Mouse (Mus musculus): ENCODE measurements around the gene Lsm4. TPM values are rescaled to one million over a fixed set of nuclear protein-coding genes. Genes with fewer than 3 reads are reported as not detected.

Gene Lsm4
- polyA plus RNA-seq, 1 experiment from 2014 or later: 335 TPM

GRCm38 (mm10) chr8:70680039-70680438, 7.0 kb downstream of the Lsm4 start:
- ATAC-seq (ENCODE audit: insufficient number of reproducible peaks, insufficient read depth, low FRiP score, low TSS enrichment, low read depth): no peak
- Histone ChIP-seq H3K27ac (no peak overlapping the region), H3K36me3 (peaks cover 36% of the 10 kb centered on the region), H3K27me3 (no peaks in the 10 kb centered on the region; the same call in 1 of the 2 replicates), H3K4me2 (no peak overlapping the region), H3K9ac (replicated peaks) (no peak overlapping the region; the same call in 1 of the 2 replicates), H3K9me3 (no peaks in the 10 kb centered on the region), H3K4me1 (replicated peaks) (peaks cover 8% of the 10 kb centered on the region), H3K4me3 (replicated peaks) (no peak overlapping the region)
- WGBS: 62% methylated on average over 3 of the region's 3 CpGs

- Histone ChIP-seq H3K27me3 (no peaks in the 10 kb centered on the region; the same call in 1 of the 2 replicates), H3K4me3 (replicated peaks) (no peak overlapping the region), H3K9me3 (no peaks in the 10 kb centered on the region), H3K4me2 (no peak overlapping the region), H3K27ac (no peak overlapping the region), H3K4me1 (replicated peaks) (peaks cover 8% of the 10 kb centered on the region), H3K9ac (replicated peaks) (no peak overlapping the region), H3K36me3 (peaks cover 33% of the 10 kb centered on the region)
- WGBS: 76% methylated on average over 3 of the region's 3 CpGs
- no peak for ATAC-seq (ENCODE audit: insufficient number of reproducible peaks, insufficient read depth, low FRiP score, low TSS enrichment, low read depth)
These were observed 8.4 kb downstream of the Lsm4 start for GRCm38 (mm10) chr8:70681410-70681809.

- 7% methylated on average over 19 of the region's 19 CpGs for WGBS
- H3K27ac ChIP-seq: no peak overlapping the region
- H3K27me3 ChIP-seq: no peaks in the 10 kb centered on the region; the same call in 1 of the 2 replicates
- peaks cover 8% of the 10 kb centered on the region for H3K4me1 ChIP-seq (replicated peaks)
- H3K4me3 ChIP-seq (replicated peaks): peak overlapping the region; percentile 15; the same call in 1 of the 2 replicates
- no peaks in the 10 kb centered on the region for H3K9me3 ChIP-seq
- H3K36me3 ChIP-seq: peaks cover 30% of the 10 kb centered on the region
- H3K9ac ChIP-seq (replicated peaks): peak overlapping the region; percentile 53
- ATAC-seq (ENCODE audit: insufficient number of reproducible peaks, insufficient read depth, low FRiP score, low TSS enrichment, low read depth): peak; percentile 7; the same call in 1 of the 2 replicates
- H3K4me2 ChIP-seq: peak overlapping the region; percentile 38
These were observed 9.1 kb downstream of the Lsm4 start for GRCm38 (mm10) chr8:70682193-70682592.

- H3K27me3 ChIP-seq: no peaks in the 10 kb centered on the region; the same call in 1 of the 2 replicates
- H3K4me2 ChIP-seq: peak overlapping the region; percentile 38; the same call in 1 of the 2 replicates
- no peak overlapping the region for H3K27ac ChIP-seq
These were observed 9.6 kb downstream of the Lsm4 start for GRCm38 (mm10) chr8:70682692-70683091.

GRCm38 (mm10) chr8:70684291-70684690, 11.2 kb downstream of the Lsm4 start:
- WGBS: 52% methylated on average over 7 of the region's 7 CpGs
- Histone ChIP-seq H3K4me3 (replicated peaks) (no peak overlapping the region), H3K4me2 (no peak overlapping the region), H3K27ac (no peak overlapping the region), H3K9me3 (no peaks in the 10 kb centered on the region), H3K27me3 (no peaks in the 10 kb centered on the region; the same call in 1 of the 2 replicates), H3K9ac (replicated peaks) (no peak overlapping the region), H3K4me1 (replicated peaks) (peaks cover 8% of the 10 kb centered on the region), H3K36me3 (peaks cover 10% of the 10 kb centered on the region)
- ATAC-seq (ENCODE audit: insufficient number of reproducible peaks, insufficient read depth, low FRiP score, low TSS enrichment, low read depth): no peak

More at GRCm38 (mm10) chr8:70682692-70683091, 9.6 kb downstream of the Lsm4 start:
- Histone ChIP-seq H3K9ac (replicated peaks) (peak overlapping the region; percentile 53; the same call in 1 of the 2 replicates), H3K9me3 (no peaks in the 10 kb centered on the region), H3K4me3 (replicated peaks) (no peak overlapping the region), H3K36me3 (peaks cover 26% of the 10 kb centered on the region), H3K4me1 (replicated peaks) (peaks cover 8% of the 10 kb centered on the region)
- WGBS: 72% methylated on average over 3 of the region's 3 CpGs
- ATAC-seq (ENCODE audit: insufficient number of reproducible peaks, insufficient read depth, low FRiP score, low TSS enrichment, low read depth): no peak

- 85% methylated on average over 8 of the region's 8 CpGs for WGBS
- H3K36me3 ChIP-seq: no peaks in the 10 kb centered on the region
- H3K27ac ChIP-seq: no peak overlapping the region
- no peak for ATAC-seq (ENCODE audit: insufficient number of reproducible peaks, insufficient read depth, low FRiP score, low TSS enrichment, low read depth)
- no peak overlapping the region for H3K4me2 ChIP-seq
- H3K4me3 ChIP-seq (replicated peaks): no peak overlapping the region; the same call in 1 of the 2 replicates
- peaks cover 24% of the 10 kb centered on the region for H3K4me1 ChIP-seq (replicated peaks)
- H3K9ac ChIP-seq (replicated peaks): no peak overlapping the region
- no peaks in the 10 kb centered on the region for H3K9me3 ChIP-seq
- no peaks in the 10 kb centered on the region; the same call in 1 of the 2 replicates for H3K27me3 ChIP-seq
These were observed 14.5 kb downstream of the Lsm4 start for GRCm38 (mm10) chr8:70687576-70687975.

GRCm38 (mm10) chr8:70688136-70688535, 15.1 kb downstream of the Lsm4 start:
- Histone ChIP-seq H3K36me3 (no peaks in the 10 kb centered on the region), H3K9ac (replicated peaks) (no peak overlapping the region), H3K4me1 (replicated peaks) (peaks cover 22% of the 10 kb centered on the region), H3K27ac (no peak overlapping the region), H3K4me2 (no peak overlapping the region), H3K9me3 (no peaks in the 10 kb centered on the region), H3K27me3 (no peaks in the 10 kb centered on the region; the same call in 1 of the 2 replicates), H3K4me3 (replicated peaks) (no peak overlapping the region)
- 92% methylated on average over 3 of the region's 3 CpGs for WGBS
- no peak for ATAC-seq (ENCODE audit: insufficient number of reproducible peaks, insufficient read depth, low FRiP score, low TSS enrichment, low read depth)

- WGBS: 78% methylated on average over 5 of the region's 5 CpGs
- H3K4me2 ChIP-seq: no peak overlapping the region
- H3K27me3 ChIP-seq: no peaks in the 10 kb centered on the region
- H3K9ac ChIP-seq (replicated peaks): no peak overlapping the region
- no peaks in the 10 kb centered on the region for H3K9me3 ChIP-seq
- H3K36me3 ChIP-seq: no peaks in the 10 kb centered on the region
- ATAC-seq (ENCODE audit: insufficient number of reproducible peaks, insufficient read depth, low FRiP score, low TSS enrichment, low read depth): no peak
- no peak overlapping the region for H3K4me3 ChIP-seq (replicated peaks)
- peak overlapping the region; percentile 59 for H3K27ac ChIP-seq
- H3K4me1 ChIP-seq (replicated peaks): peaks cover 32% of the 10 kb centered on the region
These were observed 16.9 kb downstream of the Lsm4 start for GRCm38 (mm10) chr8:70689892-70690390.

- no peaks in the 10 kb centered on the region for H3K27me3 ChIP-seq
- no peaks in the 10 kb centered on the region for H3K36me3 ChIP-seq
- peak overlapping the region; percentile 31 for H3K4me3 ChIP-seq (replicated peaks)
- H3K4me1 ChIP-seq (replicated peaks): peaks cover 45% of the 10 kb centered on the region
- no peak; the same call in 1 of the 2 replicates for ATAC-seq (ENCODE audit: insufficient number of reproducible peaks, insufficient read depth, low FRiP score, low TSS enrichment, low read depth)
- no peaks in the 10 kb centered on the region for H3K9me3 ChIP-seq
- peak overlapping the region; percentile 95 for H3K27ac ChIP-seq
- peak overlapping the region; percentile 63 for H3K9ac ChIP-seq (replicated peaks)
- WGBS: 48% methylated on average over 4 of the region's 4 CpGs
- H3K4me2 ChIP-seq: peak overlapping the region; percentile 55
These were observed 18.2 kb downstream of the Lsm4 start for GRCm38 (mm10) chr8:70691230-70691629.

- Histone ChIP-seq H3K27ac (peak overlapping the region; percentile 95), H3K4me3 (replicated peaks) (peak overlapping the region; percentile 31), H3K27me3 (no peaks in the 10 kb centered on the region), H3K36me3 (no peaks in the 10 kb centered on the region), H3K4me1 (replicated peaks) (peaks cover 50% of the 10 kb centered on the region), H3K9me3 (no peaks in the 10 kb centered on the region), H3K9ac (replicated peaks) (peak overlapping the region; percentile 63), H3K4me2 (peak overlapping the region; percentile 55)
- under 1% methylated on average over 20 of the region's 20 CpGs for WGBS
- ATAC-seq (ENCODE audit: insufficient number of reproducible peaks, insufficient read depth, low FRiP score, low TSS enrichment, low read depth): peak; percentile 45
These were observed 18.7 kb downstream of the Lsm4 start for GRCm38 (mm10) chr8:70691727-70692231.

- no peaks in the 10 kb centered on the region for H3K9me3 ChIP-seq
- 74% methylated on average over 5 of the region's 5 CpGs for WGBS
- ATAC-seq (ENCODE audit: insufficient number of reproducible peaks, insufficient read depth, low FRiP score, low TSS enrichment, low read depth): no peak
- no peak overlapping the region for H3K4me2 ChIP-seq
- no peaks in the 10 kb centered on the region for H3K36me3 ChIP-seq
- no peaks in the 10 kb centered on the region for H3K27me3 ChIP-seq
- no peak overlapping the region for H3K9ac ChIP-seq (replicated peaks)
- no peak overlapping the region for H3K4me3 ChIP-seq (replicated peaks)
- peak overlapping the region; percentile 29; the same call in 1 of the 2 replicates for H3K27ac ChIP-seq
- H3K4me1 ChIP-seq (replicated peaks): peaks cover 65% of the 10 kb centered on the region
These were observed 20.6 kb downstream of the Lsm4 start for GRCm38 (mm10) chr8:70693636-70694035.

Data from limb, embryonic 12.5 days (tissue).